Mouse (Mus musculus) gastrocnemius, postnatal 36 days (tissue): ENCODE data around the gene Bnipl. TPM values are rescaled to one million over a fixed set of nuclear protein-coding genes. Genes with fewer than 3 reads are reported as not detected.

Experiments
- DNase-seq, 2 experiments: peaks; one replicate each; pipeline ENCODE4 v3.0.0; 2022
- intact Hi-C: fragments of 180-260 bp; cut with DNase I; formaldehyde crosslinking; loops from one replicate; pipeline ENCODE4 v1.15.1; 2025
- total RNA-seq, 2 experiments: library from RNA; stranded (reverse); gene quantifications; 2 replicates each; pipeline ENCODE4 v1.2.3; 2021

Gene Bnipl
- total RNA-seq, 2 experiments from 2014 or later: not detected

DNA sequence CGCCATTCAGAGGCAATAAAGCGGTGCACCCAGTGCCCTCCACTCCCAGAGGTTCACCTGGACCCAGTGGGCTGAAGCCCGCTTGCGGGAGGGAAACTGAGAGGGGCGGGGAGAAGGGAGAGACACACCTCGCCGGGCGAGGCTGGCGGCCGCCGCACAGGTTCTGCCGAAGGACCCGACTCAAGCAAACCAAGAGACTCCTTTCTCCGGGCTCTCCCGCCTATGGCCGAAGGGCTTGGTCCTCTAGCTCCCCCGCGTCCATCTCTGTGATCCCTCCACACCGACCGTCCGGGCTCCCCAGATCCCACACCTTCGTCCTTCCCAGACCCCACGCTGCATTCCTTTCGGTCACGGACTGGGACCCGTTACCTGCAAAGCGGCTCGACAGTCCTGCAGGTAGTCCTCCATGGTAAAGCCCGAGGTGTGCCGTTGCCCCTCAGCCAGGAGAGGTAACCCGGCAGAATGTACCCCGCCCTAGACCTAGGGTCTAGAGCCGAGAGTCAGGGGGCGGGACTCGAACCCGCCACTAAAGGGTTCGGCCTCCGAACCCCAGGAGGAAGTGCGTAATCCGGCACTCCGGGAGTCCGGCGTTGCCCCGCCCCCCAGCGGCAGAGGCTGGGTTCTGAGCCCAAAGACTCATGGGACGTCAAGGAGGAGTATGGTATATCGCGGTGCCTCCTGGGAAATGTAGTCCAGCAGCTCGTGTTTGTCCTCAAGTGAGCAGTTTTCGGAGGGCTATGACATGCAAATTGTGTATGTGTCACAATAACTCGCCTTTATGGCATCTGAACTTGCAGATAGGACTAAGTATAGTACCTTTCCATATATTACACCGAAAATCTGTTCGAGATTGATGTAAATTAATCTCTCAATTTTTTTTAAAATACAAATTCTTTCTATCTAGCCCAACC lies 30.5 kb upstream of the Bnipl start, which contains the start of the genes Mindy1 and Prune1:
Gene Mindy1 (plus strand): TSS at position 130 of the 911 bp plus-strand sequence.
Gene Prune1 (minus strand): TSS at position 861 of the 911 bp plus-strand sequence.
- intact Hi-C loops: loop anchor here (5.0 kb wide), 1 partner anchor 36 kb away; no protein-coding TSS in a partner anchor
- peak; percentile 94 to 98 for DNase-seq

DNA sequence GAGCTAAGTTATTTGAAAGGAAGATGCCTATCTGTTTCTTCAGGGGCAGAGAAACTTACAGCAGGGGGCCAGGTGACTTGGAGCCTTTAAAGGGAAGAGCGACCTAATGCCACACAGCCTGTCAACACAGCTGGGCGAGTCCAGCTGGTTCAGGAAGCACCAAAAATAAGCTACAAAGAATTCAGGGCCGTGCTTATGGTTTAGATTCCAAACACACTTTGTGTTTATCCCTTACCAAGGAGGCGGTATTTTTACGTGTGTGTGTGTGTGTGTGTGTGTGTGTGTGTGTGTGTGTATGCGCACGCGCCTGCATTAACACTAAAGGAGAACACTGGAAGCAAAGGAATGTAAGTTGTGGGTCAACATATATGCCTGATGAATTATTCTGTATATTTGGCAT lies 29.8 kb upstream of the Bnipl start:
- intact Hi-C loops: loop anchor here (5.0 kb wide), 1 partner anchor 37 kb away; no protein-coding TSS in a partner anchor
- DNase-seq: no peak

DNA sequence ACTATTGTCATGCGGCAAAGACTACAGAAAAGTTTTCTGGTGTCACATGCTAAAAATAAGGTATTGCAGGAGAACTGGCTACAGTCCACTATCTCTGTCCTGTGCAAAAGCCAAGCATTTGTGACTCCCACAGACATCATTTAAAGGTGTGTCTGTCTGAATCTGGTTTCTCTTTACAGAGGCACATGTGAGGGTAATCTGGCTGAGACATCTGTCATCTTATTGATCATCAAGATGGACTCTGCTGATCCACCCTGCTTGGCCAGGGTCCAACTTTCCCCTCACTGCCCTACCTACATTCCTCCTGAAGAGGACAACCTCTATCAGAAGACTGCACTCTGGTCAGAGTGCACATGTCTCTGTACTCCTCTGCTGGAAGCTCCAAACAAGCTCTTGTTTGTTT lies 26.2 kb upstream of the Bnipl start:
- intact Hi-C loops: no loop called here
- no peak for DNase-seq

- intact Hi-C loops: no loop called here
- no peak for DNase-seq
Observed at GRCm38 (mm10) chr3:95276428-95276934, 25.5 kb upstream of the Bnipl start.

- intact Hi-C loops: no loop called here
- no peak for DNase-seq
Observed at GRCm38 (mm10) chr3:95275161-95275560, 24.2 kb upstream of the Bnipl start.

DNA sequence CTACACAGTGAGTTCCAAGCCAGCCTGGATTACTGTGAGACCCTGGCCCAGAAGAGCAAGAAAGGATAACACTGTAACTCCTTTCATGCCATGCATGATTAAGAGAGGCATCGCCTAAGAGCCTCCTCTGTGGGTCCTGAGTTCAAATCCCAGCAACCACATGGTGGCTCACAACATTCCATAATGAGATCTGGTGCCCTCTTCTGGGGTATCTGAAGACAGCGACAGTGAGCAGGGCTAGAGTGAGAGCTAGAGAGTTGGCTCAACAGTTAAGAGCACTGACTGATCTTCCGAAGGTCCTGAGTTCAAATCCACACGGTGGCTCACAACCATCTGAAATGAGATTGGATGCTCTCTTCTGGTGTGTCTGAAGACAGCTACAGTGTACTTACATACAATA lies 23.5 kb upstream of the Bnipl start:
- no peak for DNase-seq
- intact Hi-C loops: no loop called here

- DNase-seq: no peak
- intact Hi-C loops: no loop called here
Observed at GRCm38 (mm10) chr3:95273471-95273870, 22.5 kb upstream of the Bnipl start.

DNA sequence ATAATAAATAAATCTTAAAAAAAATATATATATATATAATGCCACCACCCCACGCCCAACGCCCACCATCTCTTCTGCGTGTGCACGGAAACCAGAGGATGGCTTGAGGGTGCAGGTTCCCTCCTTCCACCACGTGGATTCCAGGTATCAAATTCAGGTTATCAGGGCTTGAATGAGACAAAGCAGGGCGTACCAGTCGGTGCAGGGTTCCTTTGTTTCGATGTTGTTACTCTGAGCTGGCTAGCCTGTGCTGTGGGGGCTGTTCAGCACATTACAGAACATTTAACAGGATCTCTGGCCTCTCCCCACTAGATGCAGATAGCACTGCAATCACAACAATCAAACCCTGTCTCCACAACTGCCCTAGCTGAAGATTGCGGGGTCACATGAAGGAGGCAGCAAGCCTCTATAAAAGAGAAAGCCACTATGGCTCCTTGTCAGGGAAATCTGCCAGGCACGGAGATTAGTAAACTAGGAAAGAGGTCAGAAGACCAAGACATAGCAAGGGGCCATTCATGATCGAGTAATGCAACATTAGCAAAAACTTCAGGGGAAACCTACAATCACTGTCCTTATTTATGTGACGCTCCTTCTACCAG lies 19.9 kb upstream of the Bnipl start:
- no peak for DNase-seq
- intact Hi-C loops: no loop called here

DNA sequence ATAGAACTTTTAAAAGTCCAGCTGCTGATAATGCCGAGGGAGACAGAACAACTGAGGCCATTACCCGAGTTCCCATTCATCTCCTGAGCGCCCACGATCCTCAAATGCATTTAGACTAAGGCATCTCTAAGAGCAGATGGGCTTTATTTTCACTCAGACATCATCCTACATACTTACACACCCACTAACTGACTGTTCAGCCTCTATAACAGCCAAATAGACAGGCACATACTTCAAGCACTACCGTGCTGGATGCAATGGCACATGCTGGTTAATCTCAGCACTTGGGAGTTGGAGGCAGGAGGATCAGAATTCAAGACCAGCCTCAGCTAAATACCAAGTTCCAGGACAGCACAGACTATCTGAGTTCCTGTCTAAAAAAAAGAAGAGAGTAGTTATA lies 18.8 kb upstream of the Bnipl start:
- intact Hi-C loops: no loop called here
- DNase-seq: no peak

DNA sequence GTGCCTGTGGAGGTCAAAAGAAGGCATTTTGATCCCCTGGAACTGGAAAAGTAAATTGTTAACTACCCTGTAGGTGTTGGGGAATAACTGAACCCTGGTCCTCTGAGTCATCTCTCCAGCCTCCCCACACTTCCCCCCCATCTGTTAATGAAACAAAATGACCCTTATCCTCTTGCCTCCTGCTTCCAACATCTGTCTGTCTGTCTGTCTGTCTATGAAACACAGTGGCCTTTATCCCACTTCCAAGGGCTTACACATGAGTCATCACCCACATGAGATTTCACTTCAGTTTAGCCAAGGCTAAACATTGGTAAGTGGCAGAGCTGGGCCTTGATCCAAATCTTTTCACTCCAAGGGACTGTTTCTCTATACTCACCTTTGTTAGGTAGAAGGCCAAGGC lies 16.9 kb upstream of the Bnipl start:
- DNase-seq: no peak
- intact Hi-C loops: no loop called here

DNA sequence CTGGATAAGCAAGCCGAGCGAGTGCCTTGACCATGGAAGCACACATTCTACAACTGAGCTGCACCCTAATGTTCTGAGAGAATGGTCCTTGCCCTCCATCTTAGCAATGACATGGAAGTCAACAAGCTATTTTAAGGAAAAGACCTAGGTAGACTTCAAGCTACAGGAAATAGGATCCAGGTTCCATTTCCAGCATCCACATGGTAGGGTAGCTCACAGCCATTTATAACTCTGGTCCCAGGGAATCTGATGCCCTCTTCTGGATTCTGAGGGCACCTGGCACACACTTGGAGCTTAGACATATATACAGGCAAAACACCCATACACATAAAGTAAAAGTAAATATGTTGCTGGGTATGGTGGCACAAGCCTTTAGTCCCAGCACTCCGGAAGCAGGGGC lies 15.1 kb upstream of the Bnipl start:
- DNase-seq: no peak
- intact Hi-C loops: no loop called here

- intact Hi-C loops: loop anchor here (5.0 kb wide), 2 partner anchors 42 to 122 kb away; partner anchors contain the start of gene Tnfaip8l2
- no peak for DNase-seq
Observed at GRCm38 (mm10) chr3:95264724-95265123, 13.7 kb upstream of the Bnipl start.

DNA sequence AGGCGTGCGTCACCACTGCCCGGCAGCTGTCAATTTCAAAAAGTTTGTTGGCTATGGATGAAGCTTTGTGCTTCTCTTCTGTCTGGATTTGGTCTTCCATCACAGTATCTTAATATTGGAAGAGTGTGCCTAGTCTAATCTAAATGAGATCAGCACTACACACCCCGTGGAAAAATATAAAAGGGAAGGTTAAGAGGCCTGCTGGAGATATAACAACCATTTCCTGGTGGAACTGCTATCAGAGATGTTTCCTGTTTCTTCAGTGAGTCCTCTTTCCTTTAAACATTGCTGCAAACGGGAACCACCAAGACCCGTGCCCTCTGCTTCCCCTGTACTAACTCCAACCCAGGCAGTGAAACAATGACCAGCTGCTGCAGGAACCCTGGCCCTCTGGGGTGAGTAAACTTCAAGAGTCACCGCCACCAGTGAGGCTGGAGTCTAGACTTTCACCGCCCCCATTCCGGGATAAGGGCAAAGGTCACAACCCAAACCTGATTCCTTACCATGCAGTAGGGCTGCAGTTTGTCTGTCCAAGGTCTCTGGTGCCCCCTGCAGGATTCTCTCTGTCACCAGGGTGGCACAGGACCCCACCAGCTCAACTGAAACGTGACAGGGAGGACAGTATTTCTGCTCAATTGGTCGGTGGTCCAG lies 12.2 kb upstream of the Bnipl start:
- intact Hi-C loops: loop anchor here (5.0 kb wide), 2 partner anchors 41 to 121 kb away; partner anchors contain the start of gene Tnfaip8l2
- DNase-seq: peak; percentile 69 to 73

GRCm38 (mm10) chr3:95261975-95262374 lies 11.0 kb upstream of the Bnipl start:
- intact Hi-C loops: loop anchor here (5.0 kb wide), 2 partner anchors 40 to 120 kb away; partner anchors contain the start of gene Tnfaip8l2
- no peak for DNase-seq

GRCm38 (mm10) chr3:95256931-95257330 lies 5.9 kb upstream of the Bnipl start:
- DNase-seq: no peak
- intact Hi-C loops: loop anchor here (5.0 to 10.0 kb wide), 2 partner anchors 50 to 202 kb away; no protein-coding TSS in a partner anchor

- intact Hi-C loops: loop anchor here (10.0 kb wide), 1 partner anchor 196 kb away; no protein-coding TSS in a partner anchor
- DNase-seq: no peak
Observed at GRCm38 (mm10) chr3:95250361-95250760, 632 bp downstream of the Bnipl start.

DNA sequence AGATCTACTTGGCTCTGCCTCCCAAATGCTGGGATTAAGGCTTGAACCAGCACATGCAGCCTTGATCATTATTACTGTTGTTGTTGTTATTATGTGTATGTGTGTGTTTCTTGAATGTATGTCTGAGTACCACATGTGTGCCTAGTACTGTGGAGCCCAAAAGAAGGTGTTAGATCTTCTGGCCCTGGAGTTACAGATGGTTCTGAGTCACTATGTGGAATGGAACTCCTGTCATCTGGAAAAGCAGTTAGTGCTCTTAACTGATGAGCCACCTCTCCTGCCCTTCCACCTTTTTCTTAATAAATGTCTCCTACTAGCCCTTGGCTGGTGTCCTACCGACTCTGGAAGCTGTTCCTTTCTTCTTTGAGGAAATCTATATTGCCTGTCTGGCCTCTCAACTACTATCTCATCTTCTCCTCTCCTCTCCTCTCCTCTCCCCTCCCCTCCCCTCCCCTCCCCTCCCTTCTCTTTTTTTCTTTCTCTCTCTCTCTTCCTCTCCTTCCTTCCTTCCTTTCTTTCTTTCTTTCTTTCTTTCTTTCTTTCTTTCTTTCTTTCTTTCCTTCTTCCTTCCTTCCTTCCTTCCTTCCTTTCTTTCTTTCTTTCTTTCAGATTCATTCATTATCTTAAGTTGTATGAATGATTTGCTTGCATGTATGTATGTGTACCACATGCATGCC lies 3.2 kb downstream of the Bnipl start:
- no peak for DNase-seq
- intact Hi-C loops: no loop called here

- no peak for DNase-seq
- intact Hi-C loops: no loop called here
Observed at GRCm38 (mm10) chr3:95246465-95247231, 4.3 kb downstream of the Bnipl start.

GRCm38 (mm10) chr3:95243086-95243485 lies 7.9 kb downstream of the Bnipl start:
- DNase-seq: no peak
- intact Hi-C loops: no loop called here
